Mouse (Mus musculus): ENCODE data around the gene 1700016D06Rik. TPM values are rescaled to one million over a fixed set of nuclear protein-coding genes. Genes with fewer than 3 reads are reported as not detected.
"Not testable (repeated sequence)": the region's sequence is repeated elsewhere in the genome, so short reads cannot be mapped to it uniquely, and the experiment has no call there.

Gene 1700016D06Rik
- polyA plus RNA-seq, 1 experiment from 2014 or later: not detected

DNA sequence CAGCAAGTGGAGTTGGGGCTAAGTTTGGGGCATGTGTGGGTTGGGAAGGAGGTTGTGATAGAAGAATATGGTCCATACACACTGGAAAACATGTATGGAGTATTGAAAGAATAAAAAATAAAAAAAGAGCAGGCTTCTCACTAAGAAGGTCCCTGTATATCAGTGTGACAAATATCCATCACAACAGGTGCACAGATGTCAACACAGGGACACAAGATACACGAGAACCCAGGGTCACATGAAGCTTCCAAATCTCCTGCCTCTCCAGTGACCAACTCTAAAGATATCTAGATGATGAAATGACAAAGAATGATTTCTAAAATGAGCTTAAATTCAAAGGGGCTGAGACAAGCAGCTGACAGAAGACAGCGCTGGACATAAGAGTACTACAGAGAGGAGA is 32.6 kb downstream of the 1700016D06Rik start:
- Histone ChIP-seq H3K4me3 (ENCODE audit: low read depth, low read length) (no peak overlapping the region), H3K9ac (ENCODE audit: low read length) (no peak overlapping the region), H3K27ac (ENCODE audit: low read depth, low read length) (no peak overlapping the region), H3K27me3 (ENCODE audit: control insufficient read depth, insufficient read depth, low read length) (no peaks in the 10 kb centered on the region), H3K36me3 (ENCODE audit: control insufficient read depth, insufficient read depth, low read length) (no peaks in the 10 kb centered on the region), H3K9me3 (ENCODE audit: control insufficient read depth, low read length) (no peaks in the 10 kb centered on the region), H3K4me2 (ENCODE audit: low read depth) (no peak overlapping the region), H3K4me1 (ENCODE audit: control insufficient read depth, insufficient read depth, low read length) (no peaks in the 10 kb centered on the region)
- 81% methylated on average over 2 of the region's 2 CpGs for WGBS
- DNase-seq (ENCODE audit: low spot score) (no peak), ATAC-seq (ENCODE audit: insufficient read depth, low FRiP score, low TSS enrichment) (no peak)

DNA sequence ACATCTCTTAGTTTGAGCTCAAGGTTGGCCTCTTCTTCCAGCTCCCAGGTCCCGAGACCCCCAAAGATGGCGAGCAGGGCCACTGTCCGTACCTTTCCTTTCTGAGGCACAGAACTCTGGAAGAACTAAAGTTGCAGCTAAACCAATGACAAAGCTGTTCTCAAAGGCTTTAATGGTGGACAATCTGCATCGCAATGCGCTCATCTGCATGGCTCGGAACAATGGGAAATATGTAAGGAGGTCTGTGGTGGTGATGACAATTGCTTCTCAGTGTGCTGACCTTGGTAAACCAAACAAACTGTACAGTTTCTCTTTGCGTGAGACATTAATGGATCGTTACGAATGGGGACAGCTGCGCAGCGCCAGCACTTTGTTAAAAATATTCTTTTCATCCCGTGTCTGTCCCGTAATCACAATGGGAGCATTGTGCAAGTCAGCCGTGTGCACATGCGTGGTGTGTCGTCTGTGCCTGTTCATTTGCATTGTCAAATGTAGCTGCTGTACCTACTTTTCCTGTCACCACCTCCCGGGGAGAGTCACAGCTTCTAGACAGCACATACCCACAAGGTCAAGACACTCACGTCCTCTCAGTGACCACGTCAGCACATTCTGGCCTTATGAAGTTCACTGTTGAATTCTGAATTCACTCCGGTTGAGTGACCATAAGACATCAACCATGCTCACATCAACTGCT is 34.7 kb downstream of the 1700016D06Rik start:
- WGBS: 83% methylated on average over 20 of the region's 20 CpGs
- not testable (repeated sequence) for H3K9me3 ChIP-seq (ENCODE audit: control insufficient read depth, low read length); H3K4me2 ChIP-seq (ENCODE audit: low read depth); H3K27ac ChIP-seq (ENCODE audit: low read depth, low read length); H3K4me1 ChIP-seq (ENCODE audit: control insufficient read depth, insufficient read depth, low read length); H3K27me3 ChIP-seq (ENCODE audit: control insufficient read depth, insufficient read depth, low read length); H3K4me3 ChIP-seq (ENCODE audit: low read depth, low read length); ATAC-seq (ENCODE audit: insufficient read depth, low FRiP score, low TSS enrichment); H3K36me3 ChIP-seq (ENCODE audit: control insufficient read depth, insufficient read depth, low read length); H3K9ac ChIP-seq (ENCODE audit: low read length)
- peak; percentile 12 for DNase-seq (ENCODE audit: low spot score)

DNA sequence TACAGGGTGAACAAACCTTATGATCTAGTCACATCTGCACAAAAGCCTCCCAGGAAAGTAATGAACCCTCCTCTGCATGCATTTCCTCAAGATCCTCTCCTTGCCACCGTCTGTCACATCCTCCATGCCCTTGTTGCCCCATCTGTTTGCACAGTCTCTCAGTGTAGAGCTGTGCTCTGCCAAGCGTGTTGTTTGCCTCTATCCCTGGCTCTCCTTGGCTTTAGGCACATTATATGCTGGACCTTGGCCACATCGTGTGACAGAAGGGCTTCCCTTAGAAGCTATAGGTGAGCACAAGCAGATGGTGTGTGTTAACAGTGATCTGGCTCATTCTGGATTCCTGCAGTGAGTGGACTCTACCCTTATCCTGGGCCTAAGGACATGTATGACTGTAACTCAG is 38.9 kb downstream of the 1700016D06Rik start:
- Histone ChIP-seq H3K4me1 (ENCODE audit: control insufficient read depth, insufficient read depth, low read length) (no peaks in the 10 kb centered on the region), H3K36me3 (ENCODE audit: control insufficient read depth, insufficient read depth, low read length) (no peaks in the 10 kb centered on the region), H3K27me3 (ENCODE audit: control insufficient read depth, insufficient read depth, low read length) (no peaks in the 10 kb centered on the region), H3K9me3 (ENCODE audit: control insufficient read depth, low read length) (no peaks in the 10 kb centered on the region), H3K9ac (ENCODE audit: low read length) (no peak overlapping the region), H3K4me2 (ENCODE audit: low read depth) (no peak overlapping the region), H3K27ac (ENCODE audit: low read depth, low read length) (no peak overlapping the region), H3K4me3 (ENCODE audit: low read depth, low read length) (no peak overlapping the region)
- WGBS: 92% methylated on average over 3 of the region's 3 CpGs
- no peak for DNase-seq (ENCODE audit: low spot score)
- ATAC-seq (ENCODE audit: insufficient read depth, low FRiP score, low TSS enrichment): no peak

DNA sequence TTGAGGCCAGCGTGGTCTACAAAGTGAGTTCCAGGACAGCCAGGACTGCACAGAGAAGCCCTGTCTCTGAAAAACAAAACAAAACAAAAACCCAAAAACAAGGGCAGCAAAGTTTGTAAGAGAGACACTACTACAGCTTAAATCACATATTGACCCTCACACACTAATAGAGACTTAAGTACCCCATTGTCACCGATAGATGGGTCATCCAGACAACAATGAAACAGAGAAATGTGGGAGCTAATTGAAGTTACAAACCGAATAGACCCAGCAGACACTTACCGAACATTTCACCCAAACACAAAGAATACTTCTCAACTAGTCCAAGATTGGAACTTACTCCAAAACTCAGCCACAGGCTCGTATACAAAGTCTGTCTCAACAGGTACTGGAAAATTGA is 50.8 kb downstream of the 1700016D06Rik start:
- WGBS: 88% methylated on average over 5 of the region's 5 CpGs
- Histone ChIP-seq H3K36me3 (ENCODE audit: control insufficient read depth, insufficient read depth, low read length) (no peaks in the 10 kb centered on the region), H3K27me3 (ENCODE audit: control insufficient read depth, insufficient read depth, low read length) (no peaks in the 10 kb centered on the region), H3K4me2 (ENCODE audit: low read depth) (no peak overlapping the region), H3K27ac (ENCODE audit: low read depth, low read length) (no peak overlapping the region), H3K9ac (ENCODE audit: low read length) (no peak overlapping the region), H3K4me1 (ENCODE audit: control insufficient read depth, insufficient read depth, low read length) (no peaks in the 10 kb centered on the region), H3K4me3 (ENCODE audit: low read depth, low read length) (no peak overlapping the region), H3K9me3 (ENCODE audit: control insufficient read depth, low read length) (no peaks in the 10 kb centered on the region)
- ATAC-seq (ENCODE audit: insufficient read depth, low FRiP score, low TSS enrichment) (no peak), DNase-seq (ENCODE audit: low spot score) (no peak)

DNA sequence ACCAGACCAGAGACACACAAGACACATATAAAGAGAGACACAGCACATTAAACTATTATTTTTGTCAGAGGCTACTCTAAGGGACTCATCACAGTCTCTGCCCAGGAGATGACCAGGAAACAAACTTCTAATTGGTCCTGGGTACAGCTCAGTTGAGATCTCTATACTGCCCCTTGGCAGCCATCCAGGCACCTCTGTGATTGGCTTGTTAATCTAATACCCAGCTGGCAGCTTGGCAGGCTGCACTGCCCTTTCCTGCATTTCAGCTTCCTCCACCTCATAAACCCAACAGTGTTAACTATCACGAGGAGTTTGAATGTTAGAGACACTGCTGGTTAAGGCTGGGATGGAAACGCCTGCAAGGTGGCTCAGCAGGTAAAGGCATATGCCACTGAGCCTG is 57.7 kb downstream of the 1700016D06Rik start:
- H3K4me1 ChIP-seq (ENCODE audit: control insufficient read depth, insufficient read depth, low read length): no peaks in the 10 kb centered on the region
- 85% methylated on average over 2 of the region's 2 CpGs for WGBS
- H3K36me3 ChIP-seq (ENCODE audit: control insufficient read depth, insufficient read depth, low read length): no peaks in the 10 kb centered on the region
- H3K27ac ChIP-seq (ENCODE audit: low read depth, low read length): no peak overlapping the region
- no peak for DNase-seq (ENCODE audit: low spot score)
- no peaks in the 10 kb centered on the region for H3K9me3 ChIP-seq (ENCODE audit: control insufficient read depth, low read length)
- ATAC-seq (ENCODE audit: insufficient read depth, low FRiP score, low TSS enrichment): no peak
- no peak overlapping the region for H3K4me3 ChIP-seq (ENCODE audit: low read depth, low read length)
- no peak overlapping the region for H3K9ac ChIP-seq (ENCODE audit: low read length)
- H3K27me3 ChIP-seq (ENCODE audit: control insufficient read depth, insufficient read depth, low read length): no peaks in the 10 kb centered on the region
- H3K4me2 ChIP-seq (ENCODE audit: low read depth): no peak overlapping the region

DNA sequence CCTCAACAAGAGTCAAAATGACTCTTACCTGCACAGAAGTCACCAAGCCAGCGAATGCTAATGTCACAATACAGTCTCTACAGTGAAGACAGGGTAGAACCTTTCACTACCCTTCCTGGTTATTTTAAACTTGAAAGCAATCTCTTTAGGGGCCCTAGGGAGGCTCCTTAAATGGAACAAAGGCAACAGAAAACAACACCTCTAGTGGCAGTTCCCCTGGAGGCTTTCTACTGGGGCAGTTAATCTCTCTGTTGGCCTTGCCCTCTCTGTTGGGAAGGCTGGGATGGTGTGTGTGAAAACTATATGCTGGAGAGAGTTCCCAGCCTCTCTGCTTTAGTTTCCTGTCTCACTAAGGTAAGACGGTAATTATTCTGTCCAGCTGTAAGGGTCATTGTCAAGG is 60.3 kb downstream of the 1700016D06Rik start:
- no peak overlapping the region for H3K4me3 ChIP-seq (ENCODE audit: low read depth, low read length)
- ATAC-seq (ENCODE audit: insufficient read depth, low FRiP score, low TSS enrichment) (no peak), DNase-seq (ENCODE audit: low spot score) (no peak)
- H3K9ac ChIP-seq (ENCODE audit: low read length): no peak overlapping the region
- no peak overlapping the region for H3K4me2 ChIP-seq (ENCODE audit: low read depth)
- H3K9me3 ChIP-seq (ENCODE audit: control insufficient read depth, low read length): no peaks in the 10 kb centered on the region
- H3K4me1 ChIP-seq (ENCODE audit: control insufficient read depth, insufficient read depth, low read length): 0 out of 2 replicates have a peak, but pooled peaks cover 5% of the 10 kb centered on the region
- no peak overlapping the region for H3K27ac ChIP-seq (ENCODE audit: low read depth, low read length)
- no peaks in the 10 kb centered on the region for H3K27me3 ChIP-seq (ENCODE audit: control insufficient read depth, insufficient read depth, low read length)
- 57% methylated on average over 2 of the region's 2 CpGs for WGBS
- no peaks in the 10 kb centered on the region for H3K36me3 ChIP-seq (ENCODE audit: control insufficient read depth, insufficient read depth, low read length)

DNA sequence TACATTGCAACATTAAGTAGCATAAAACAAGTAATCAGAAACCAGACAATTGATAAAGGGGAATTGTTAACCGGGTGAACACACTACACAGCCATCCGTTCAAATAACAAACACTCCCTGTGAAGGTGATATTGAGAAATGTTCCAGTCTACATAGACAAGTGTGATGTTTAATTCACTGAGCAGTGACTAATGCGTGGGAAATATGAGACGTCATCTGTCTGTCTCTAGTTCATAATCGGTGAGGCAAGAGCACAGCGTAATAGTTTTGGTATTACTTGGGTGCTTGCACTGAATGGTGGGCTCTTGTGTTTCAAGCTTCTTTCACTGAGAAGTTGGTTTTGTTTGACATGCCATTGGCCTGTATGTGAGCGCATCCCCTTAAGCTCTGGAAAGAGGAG is 63.3 kb downstream of the 1700016D06Rik start:
- 94% methylated on average over 7 of the region's 7 CpGs for WGBS
- no peak overlapping the region for H3K9ac ChIP-seq (ENCODE audit: low read length)
- DNase-seq (ENCODE audit: low spot score) (no peak), ATAC-seq (ENCODE audit: insufficient read depth, low FRiP score, low TSS enrichment) (no peak)
- no peaks in the 10 kb centered on the region for H3K27me3 ChIP-seq (ENCODE audit: control insufficient read depth, insufficient read depth, low read length)
- H3K4me3 ChIP-seq (ENCODE audit: low read depth, low read length): no peak overlapping the region
- no peak overlapping the region for H3K4me2 ChIP-seq (ENCODE audit: low read depth)
- H3K4me1 ChIP-seq (ENCODE audit: control insufficient read depth, insufficient read depth, low read length): peaks cover 16% of the 10 kb centered on the region; the same call in 1 of the 2 replicates
- H3K9me3 ChIP-seq (ENCODE audit: control insufficient read depth, low read length): no peaks in the 10 kb centered on the region
- H3K36me3 ChIP-seq (ENCODE audit: control insufficient read depth, insufficient read depth, low read length): 0 out of 2 replicates have a peak, but pooled peaks cover under 1% of the 10 kb centered on the region
- H3K27ac ChIP-seq (ENCODE audit: low read depth, low read length): no peak overlapping the region

DNA sequence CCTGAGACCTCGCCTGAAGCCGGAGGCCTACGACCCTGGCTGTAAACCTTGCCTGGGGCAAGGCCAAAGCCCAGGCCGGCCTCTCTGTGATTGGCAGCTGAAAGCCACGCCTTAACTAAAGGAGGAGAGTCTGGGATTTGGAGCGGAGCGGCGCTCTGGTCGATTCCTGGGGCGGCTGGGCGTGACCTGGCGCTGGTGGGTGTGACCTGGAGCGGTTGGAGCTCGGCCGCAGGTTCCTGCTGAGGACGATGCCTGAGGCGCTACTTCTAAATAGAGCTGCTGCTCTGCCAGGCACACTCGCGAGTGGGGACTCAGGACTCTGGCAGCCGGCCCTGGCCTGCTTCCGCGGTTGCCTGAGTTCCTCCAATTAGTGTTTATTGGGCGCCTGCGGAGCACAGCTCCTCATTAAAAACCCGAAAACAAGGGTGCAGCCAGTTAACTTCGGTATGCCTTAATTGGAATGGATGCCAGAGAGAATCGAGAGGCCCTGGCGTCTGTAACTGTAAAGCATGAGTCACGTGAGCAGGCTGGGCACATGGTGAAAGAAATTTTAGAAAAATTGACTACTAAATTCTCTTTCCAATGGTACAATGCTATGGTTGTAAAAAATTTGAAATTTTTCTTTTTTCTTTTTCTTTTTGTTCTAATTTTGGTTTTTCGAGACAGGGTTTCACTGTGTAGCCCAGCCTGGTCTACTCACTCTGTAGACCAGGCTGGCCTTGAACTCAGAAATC is 64.4 kb downstream of the 1700016D06Rik start:
- ATAC-seq (ENCODE audit: insufficient read depth, low FRiP score, low TSS enrichment): peak; percentile 39
- H3K4me3 ChIP-seq (ENCODE audit: low read depth, low read length): peak overlapping the region; percentile 95
- no peaks in the 10 kb centered on the region for H3K9me3 ChIP-seq (ENCODE audit: control insufficient read depth, low read length)
- whole genome bisulfite sequencing: 4% methylated on average over 30 of the region's 30 CpGs
- peak; percentile 71 for DNase-seq (ENCODE audit: low spot score)
- H3K36me3 ChIP-seq (ENCODE audit: control insufficient read depth, insufficient read depth, low read length): peaks cover 2% of the 10 kb centered on the region; the same call in 1 of the 2 replicates
- H3K9ac ChIP-seq (ENCODE audit: low read length): peak overlapping the region; percentile 52
- H3K27me3 ChIP-seq (ENCODE audit: control insufficient read depth, insufficient read depth, low read length): no peaks in the 10 kb centered on the region
- H3K4me1 ChIP-seq (ENCODE audit: control insufficient read depth, insufficient read depth, low read length): peaks cover 16% of the 10 kb centered on the region; the same call in 1 of the 2 replicates
- H3K27ac ChIP-seq (ENCODE audit: low read depth, low read length): peak overlapping the region; percentile 98; the same call in 1 of the 2 replicates
- H3K4me2 ChIP-seq (ENCODE audit: low read depth): peak overlapping the region; percentile 80

Data from neural tube, embryonic 11.5 days (tissue).